Mouse (Mus musculus): ENCODE results near the gene Higd1b.

DNA sequence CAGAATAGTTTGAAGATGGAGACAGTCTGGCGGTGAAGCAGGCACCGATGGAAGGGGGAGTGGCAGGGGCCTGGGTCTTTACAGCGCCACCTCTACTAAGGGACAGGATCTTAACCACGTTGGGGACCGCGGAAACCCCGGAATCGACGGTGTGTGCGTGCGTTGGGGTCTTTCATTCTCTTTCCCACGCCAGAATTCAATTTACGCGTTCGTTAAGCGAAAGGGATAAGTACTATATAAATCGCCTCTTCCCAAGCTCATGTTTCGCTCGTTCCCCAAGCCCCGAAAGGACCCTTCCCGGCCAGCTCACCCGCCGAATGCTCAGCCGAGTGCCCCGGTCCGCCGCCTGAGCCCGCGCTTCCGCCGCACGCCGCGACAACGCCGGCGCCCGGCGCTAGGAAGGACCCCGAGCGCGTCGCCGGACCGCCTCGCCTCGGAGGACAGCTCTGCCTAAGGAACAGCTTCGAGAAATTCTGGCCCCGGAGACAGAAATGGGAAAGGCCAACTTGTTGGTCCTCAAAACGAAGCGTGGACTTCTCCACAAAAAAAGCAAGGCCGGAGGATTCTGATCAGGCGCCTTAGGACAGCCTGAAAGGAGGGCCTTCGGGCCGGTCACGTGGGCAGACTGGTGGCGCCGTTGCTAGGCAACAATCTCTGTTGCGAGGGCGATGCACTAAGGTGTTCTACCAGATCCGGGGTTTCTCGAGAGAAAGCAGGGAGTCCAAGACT lies 45.1 kb downstream of the Higd1b start, which contains the start of the genes Eftud2 and Ccdc103:
- TF ChIP-seq CTCF (IDR thresholded peaks at IDR 0.05; ENCODE audit: insufficient read depth, low read depth, low read length): no peak
- peak; percentile 84; the same call in 1 of the 2 replicates for TF ChIP-seq POLR2A (IDR thresholded peaks at IDR 0.05; ENCODE audit: insufficient read depth, low read depth, low read length)

Data from olfactory bulb, adult 2 months (tissue).